Mouse (Mus musculus): ENCODE results near the gene Eaf2. TPM values are rescaled to one million over a fixed set of nuclear protein-coding genes. Genes with fewer than 3 reads are reported as not detected.

Gene Eaf2
- polyA plus RNA-seq (2016; fragmentation: Nextera tagmentation; extraction: Ambion mirVana) = 1.1 and 1.7 TPM in 2 replicates

- Histone ChIP-seq H3K9ac (replicated peaks) (peak within 1 kb of the TSS; percentile 88), H3K4me3 (replicated peaks) (peak within 1 kb of the TSS; percentile 96), H3K27ac (peak within 1 kb of the TSS; percentile 84), H3K4me2 (peak within 1 kb of the TSS; percentile 69), H3K9me3 (no peaks in the 10 kb centered on the region), H3K36me3 (peaks cover 28% of the 10 kb centered on the region), H3K4me1 (replicated peaks) (peaks cover 18% of the 10 kb centered on the region), H3K27me3 (no peaks in the 10 kb centered on the region)
- WGBS = under 1% methylated on average over 43 of the region's 43 CpGs
- peak; percentile 100 for ATAC-seq (ENCODE audit: insufficient number of reproducible peaks, insufficient read depth, low FRiP score, low TSS enrichment, low read depth)
Observed at GRCm38 (mm10) chr16:36874583-36875275, at the start of gene Eaf2, which contains the start of gene Golgb1. Eaf2 (minus strand) TSS chr16:36875003. Golgb1 (plus strand) TSS chr16:36875140.

- 93% methylated on average over 8 of the region's 8 CpGs for WGBS
- Histone ChIP-seq H3K27me3 (no peaks in the 10 kb centered on the region), H3K9me3 (no peaks in the 10 kb centered on the region), H3K36me3 (peaks cover 81% of the 10 kb centered on the region), H3K4me1 (replicated peaks) (no peaks in the 10 kb centered on the region), H3K9ac (replicated peaks) (no peak overlapping the region), H3K4me2 (no peak overlapping the region), H3K4me3 (replicated peaks) (no peak overlapping the region), H3K27ac (no peak overlapping the region)
- no peak for ATAC-seq (ENCODE audit: insufficient number of reproducible peaks, insufficient read depth, low FRiP score, low TSS enrichment, low read depth)
Observed at GRCm38 (mm10) chr16:36924312-36924711, 49.5 kb upstream of the Eaf2 start.

- peaks cover 82% of the 10 kb centered on the region for H3K36me3 ChIP-seq
- H3K9me3 ChIP-seq = no peaks in the 10 kb centered on the region
Observed at GRCm38 (mm10) chr16:36921980-36922379, 47.2 kb upstream of the Eaf2 start.

GRCm38 (mm10) chr16:36921067-36921613 lies 46.3 kb upstream of the Eaf2 start:
- no peak overlapping the region for H3K9ac ChIP-seq (replicated peaks)
- H3K27me3 ChIP-seq = no peaks in the 10 kb centered on the region
- ATAC-seq (ENCODE audit: insufficient number of reproducible peaks, insufficient read depth, low FRiP score, low TSS enrichment, low read depth) = no peak
- no peak overlapping the region for H3K27ac ChIP-seq
- peaks cover 82% of the 10 kb centered on the region for H3K36me3 ChIP-seq
- 90% methylated on average over 8 of the region's 8 CpGs for WGBS
- no peak overlapping the region for H3K4me2 ChIP-seq
- H3K4me1 ChIP-seq (replicated peaks) = no peaks in the 10 kb centered on the region
- H3K9me3 ChIP-seq = no peaks in the 10 kb centered on the region
- no peak overlapping the region for H3K4me3 ChIP-seq (replicated peaks)

More at GRCm38 (mm10) chr16:36921980-36922379, 47.2 kb upstream of the Eaf2 start:
- Histone ChIP-seq H3K9ac (replicated peaks) (no peak overlapping the region), H3K4me1 (replicated peaks) (no peaks in the 10 kb centered on the region), H3K27me3 (no peaks in the 10 kb centered on the region), H3K27ac (no peak overlapping the region), H3K4me3 (replicated peaks) (no peak overlapping the region), H3K4me2 (no peak overlapping the region)
- ATAC-seq (ENCODE audit: insufficient number of reproducible peaks, insufficient read depth, low FRiP score, low TSS enrichment, low read depth) = no peak
- WGBS = 86% methylated on average over 6 of the region's 6 CpGs

- no peak overlapping the region for H3K4me3 ChIP-seq (replicated peaks)
- ATAC-seq (ENCODE audit: insufficient number of reproducible peaks, insufficient read depth, low FRiP score, low TSS enrichment, low read depth) = no peak
- WGBS = 90% methylated on average over 3 of the region's 3 CpGs
- H3K36me3 ChIP-seq = peaks cover 82% of the 10 kb centered on the region
- H3K9ac ChIP-seq (replicated peaks) = no peak overlapping the region
- H3K27me3 ChIP-seq = no peaks in the 10 kb centered on the region
- no peaks in the 10 kb centered on the region for H3K9me3 ChIP-seq
- H3K4me2 ChIP-seq = no peak overlapping the region
- H3K4me1 ChIP-seq (replicated peaks) = no peaks in the 10 kb centered on the region
- H3K27ac ChIP-seq = no peak overlapping the region
Observed at GRCm38 (mm10) chr16:36920410-36920809, 45.6 kb upstream of the Eaf2 start.

- H3K4me3 ChIP-seq (replicated peaks) = no peak overlapping the region
- H3K9me3 ChIP-seq = no peaks in the 10 kb centered on the region
- no peaks in the 10 kb centered on the region for H3K27me3 ChIP-seq
- no peaks in the 10 kb centered on the region for H3K4me1 ChIP-seq (replicated peaks)
- H3K4me2 ChIP-seq = no peak overlapping the region
- peaks cover 92% of the 10 kb centered on the region for H3K36me3 ChIP-seq
- WGBS = 94% methylated on average over 10 of the region's 10 CpGs
- H3K27ac ChIP-seq = no peak overlapping the region
- ATAC-seq (ENCODE audit: insufficient number of reproducible peaks, insufficient read depth, low FRiP score, low TSS enrichment, low read depth) = no peak
- no peak overlapping the region for H3K9ac ChIP-seq (replicated peaks)
Observed at GRCm38 (mm10) chr16:36918505-36918904, 43.7 kb upstream of the Eaf2 start.

- WGBS = 86% methylated on average over 5 of the region's 5 CpGs
- peaks cover 83% of the 10 kb centered on the region for H3K36me3 ChIP-seq
Observed at GRCm38 (mm10) chr16:36914195-36914594, 39.4 kb upstream of the Eaf2 start.

GRCm38 (mm10) chr16:36912311-36912710 lies 37.5 kb upstream of the Eaf2 start:
- H3K27ac ChIP-seq = no peak overlapping the region
- H3K36me3 ChIP-seq = peaks cover 78% of the 10 kb centered on the region
- H3K4me2 ChIP-seq = no peak overlapping the region
- no peak overlapping the region for H3K4me3 ChIP-seq (replicated peaks)
- ATAC-seq (ENCODE audit: insufficient number of reproducible peaks, insufficient read depth, low FRiP score, low TSS enrichment, low read depth) = no peak
- H3K27me3 ChIP-seq = no peaks in the 10 kb centered on the region
- WGBS = 88% methylated on average over 13 of the region's 13 CpGs
- no peaks in the 10 kb centered on the region for H3K9me3 ChIP-seq
- H3K4me1 ChIP-seq (replicated peaks) = no peaks in the 10 kb centered on the region
- no peak overlapping the region for H3K9ac ChIP-seq (replicated peaks)

More at GRCm38 (mm10) chr16:36914195-36914594, 39.4 kb upstream of the Eaf2 start:
- Histone ChIP-seq H3K4me2 (no peak overlapping the region), H3K27ac (no peak overlapping the region), H3K4me1 (replicated peaks) (no peaks in the 10 kb centered on the region), H3K9ac (replicated peaks) (no peak overlapping the region), H3K4me3 (replicated peaks) (no peak overlapping the region), H3K27me3 (no peaks in the 10 kb centered on the region), H3K9me3 (no peaks in the 10 kb centered on the region)
- no peak for ATAC-seq (ENCODE audit: insufficient number of reproducible peaks, insufficient read depth, low FRiP score, low TSS enrichment, low read depth)

GRCm38 (mm10) chr16:36911909-36912308 lies 37.1 kb upstream of the Eaf2 start:
- no peaks in the 10 kb centered on the region for H3K9me3 ChIP-seq
- H3K27me3 ChIP-seq = no peaks in the 10 kb centered on the region
- H3K27ac ChIP-seq = no peak overlapping the region
- no peak for ATAC-seq (ENCODE audit: insufficient number of reproducible peaks, insufficient read depth, low FRiP score, low TSS enrichment, low read depth)
- H3K9ac ChIP-seq (replicated peaks) = no peak overlapping the region
- no peak overlapping the region for H3K4me2 ChIP-seq
- 82% methylated on average over 10 of the region's 10 CpGs for whole genome bisulfite sequencing
- H3K4me1 ChIP-seq (replicated peaks) = no peaks in the 10 kb centered on the region
- H3K4me3 ChIP-seq (replicated peaks) = no peak overlapping the region
- peaks cover 74% of the 10 kb centered on the region for H3K36me3 ChIP-seq

GRCm38 (mm10) chr16:36903156-36903555 lies 28.4 kb upstream of the Eaf2 start:
- Histone ChIP-seq H3K4me2 (no peak overlapping the region), H3K4me1 (replicated peaks) (no peaks in the 10 kb centered on the region), H3K9me3 (no peaks in the 10 kb centered on the region), H3K27me3 (no peaks in the 10 kb centered on the region), H3K36me3 (peaks cover 76% of the 10 kb centered on the region), H3K9ac (replicated peaks) (no peak overlapping the region), H3K4me3 (replicated peaks) (no peak overlapping the region), H3K27ac (no peak overlapping the region)
- ATAC-seq (ENCODE audit: insufficient number of reproducible peaks, insufficient read depth, low FRiP score, low TSS enrichment, low read depth) = no peak
- WGBS = 88% methylated on average over 5 of the region's 5 CpGs

- no peaks in the 10 kb centered on the region for H3K27me3 ChIP-seq
- WGBS = 90% methylated on average over 6 of the region's 6 CpGs
- no peak overlapping the region for H3K9ac ChIP-seq (replicated peaks)
- no peaks in the 10 kb centered on the region for H3K4me1 ChIP-seq (replicated peaks)
- H3K9me3 ChIP-seq = no peaks in the 10 kb centered on the region
- no peak for ATAC-seq (ENCODE audit: insufficient number of reproducible peaks, insufficient read depth, low FRiP score, low TSS enrichment, low read depth)
- no peak overlapping the region for H3K4me2 ChIP-seq
- H3K4me3 ChIP-seq (replicated peaks) = no peak overlapping the region
- peaks cover 90% of the 10 kb centered on the region for H3K36me3 ChIP-seq
- no peak overlapping the region for H3K27ac ChIP-seq
Observed at GRCm38 (mm10) chr16:36896712-36897111, 21.9 kb upstream of the Eaf2 start.
